Mouse (Mus musculus) midbrain, embryonic 16.5 days (tissue): ENCODE measurements around the gene Fam151a. TPM values are rescaled to one million over a fixed set of nuclear protein-coding genes. Genes with fewer than 3 reads are reported as not detected.
"Not testable (repeated sequence)": the region's sequence is repeated elsewhere in the genome, so short reads cannot be mapped to it uniquely, and the experiment has no call there.

Experiments
- ATAC-seq: fragments of 200-750 bp; cut with Nextera tagmentation; 2 replicates; pipeline ENCODE4 v1.8.0; 2017; ENCODE audit warnings: moderate TSS enrichment
- H3K27ac ChIP-seq: fragments of 300-500 bp; sonication (generic); 2 replicates; pipeline ENCODE4 v1.5.1; 2014; ENCODE audit warnings: mild to moderate bottlenecking, low read length, mixed read lengths
- H3K27me3 ChIP-seq: fragments of 300-500 bp; sonication (generic); 2 replicates; pipeline ENCODE4 v1.6.1; 2014; ENCODE audit warnings: low read depth, low read length, mixed read lengths; ENCODE audit not compliant: control insufficient read depth, insufficient read depth
- H3K36me3 ChIP-seq: fragments of 300-500 bp; sonication (generic); 2 replicates; pipeline ENCODE4 v1.6.1; 2014; ENCODE audit warnings: mild to moderate bottlenecking, low read length, moderate library complexity, mixed read lengths; ENCODE audit not compliant: control insufficient read depth, insufficient read depth
- H3K4me1 ChIP-seq: fragments of 300-500 bp; sonication (generic); 2 replicates; pipeline ENCODE4 v1.6.1; 2014; ENCODE audit warnings: mild to moderate bottlenecking, low read length, mixed read lengths; ENCODE audit not compliant: control insufficient read depth, insufficient read depth
- H3K4me2 ChIP-seq: fragments of 300-500 bp; sonication (generic); 2 replicates; pipeline ENCODE4 v1.6.1; 2014; ENCODE audit warnings: mild to moderate bottlenecking, low read length, mixed read lengths
- H3K4me3 ChIP-seq: fragments of 300-500 bp; sonication (generic); 2 replicates; pipeline ENCODE4 v1.5.1; 2014; ENCODE audit warnings: low read depth, mild to moderate bottlenecking, low read length, moderate library complexity, mixed read lengths
- H3K9ac ChIP-seq: fragments of 300-500 bp; sonication (generic); 2 replicates; pipeline ENCODE4 v1.6.1; 2014; ENCODE audit warnings: low read depth, low read length, mixed read lengths
- H3K9me3 ChIP-seq: fragments of 300-500 bp; sonication (generic); replicated peaks from 2 replicates; pipeline ENCODE4 v1.6.1; 2014; ENCODE audit warnings: mild to moderate bottlenecking, low read length, mixed read lengths; ENCODE audit not compliant: control insufficient read depth, poor library complexity, severe bottlenecking
- WGBS: fragments of 180-500 bp; shearing (Covaris S2); extraction: QIAGEN DNeasy Blood & Tissue Kit; methylation state at CpG from one replicate; pipeline ENCODE4 v1.1.7; 2014; 5-methylcytosine and 5-hydroxymethylcytosine counted together
- polyA plus RNA-seq: library from polyadenylated mRNA; unstranded; fragments of >200 nt; fragmentation: Nextera tagmentation; extraction: Ambion mirVana; gene quantifications from 2 replicates; pipeline ENCODE4 v1.2.1, GENCODE M21; 2015

Gene Fam151a
- polyA plus RNA-seq, 1 experiment from 2014 or later = not detected

- Histone ChIP-seq H3K27ac (no peak overlapping the region), H3K9ac (no peak overlapping the region), H3K36me3 (no peaks in the 10 kb centered on the region), H3K4me3 (no peak overlapping the region), H3K4me2 (no peak overlapping the region), H3K4me1 (peaks cover 10% of the 10 kb centered on the region), H3K9me3 (no peaks in the 10 kb centered on the region), H3K27me3 (no peaks in the 10 kb centered on the region)
- 91% methylated on average over 6 of the region's 6 CpGs for WGBS
- no peak for ATAC-seq
These were observed 18.0 kb downstream of the Fam151a start for GRCm38 (mm10) chr4:106751726-106752125.

- Histone ChIP-seq H3K27me3 (no peaks in the 10 kb centered on the region), H3K4me1 (no peaks in the 10 kb centered on the region), H3K4me3 (no peak overlapping the region), H3K36me3 (no peaks in the 10 kb centered on the region), H3K9me3 (no peaks in the 10 kb centered on the region), H3K9ac (no peak overlapping the region), H3K4me2 (no peak overlapping the region), H3K27ac (no peak overlapping the region)
- 71% methylated on average over 7 of the region's 7 CpGs for WGBS
- ATAC-seq = no peak
These were observed 30.5 kb downstream of the Fam151a start for GRCm38 (mm10) chr4:106764166-106764565.

GRCm38 (mm10) chr4:106769306-106769705 lies 35.6 kb downstream of the Fam151a start:
- 74% methylated on average over 2 of the region's 2 CpGs for WGBS
- Histone ChIP-seq H3K4me2 (no peak overlapping the region), H3K36me3 (no peaks in the 10 kb centered on the region), H3K27ac (no peak overlapping the region), H3K9me3 (no peaks in the 10 kb centered on the region), H3K4me3 (no peak overlapping the region), H3K27me3 (no peaks in the 10 kb centered on the region), H3K4me1 (no peaks in the 10 kb centered on the region), H3K9ac (no peak overlapping the region)
- no peak for ATAC-seq

- peaks cover 13% of the 10 kb centered on the region for H3K4me1 ChIP-seq
- H3K27me3 ChIP-seq = no peaks in the 10 kb centered on the region
- no peak overlapping the region for H3K4me2 ChIP-seq
- H3K36me3 ChIP-seq = no peaks in the 10 kb centered on the region
- no peak for ATAC-seq
- H3K4me3 ChIP-seq = no peak overlapping the region
- 97% methylated on average over 1 of the region's 1 CpGs for WGBS
- H3K9me3 ChIP-seq = no peaks in the 10 kb centered on the region
- no peak overlapping the region for H3K9ac ChIP-seq
- no peak overlapping the region for H3K27ac ChIP-seq
These were observed 38.9 kb downstream of the Fam151a start for GRCm38 (mm10) chr4:106772558-106772957.

- 90% methylated on average over 6 of the region's 6 CpGs for WGBS
- not testable (repeated sequence) for H3K36me3 ChIP-seq, ATAC-seq
These were observed 42.1 kb downstream of the Fam151a start for GRCm38 (mm10) chr4:106775767-106776166.

GRCm38 (mm10) chr4:106776998-106777397 lies 43.3 kb downstream of the Fam151a start:
- peak; percentile 75 for ATAC-seq
- WGBS = 12% methylated on average over 3 of the region's 3 CpGs
- Histone ChIP-seq H3K27me3 (no peaks in the 10 kb centered on the region), H3K9ac (no peak overlapping the region), H3K36me3 (no peaks in the 10 kb centered on the region), H3K27ac (peak overlapping the region; percentile 78), H3K4me3 (no peak overlapping the region), H3K4me1 (peaks cover 24% of the 10 kb centered on the region), H3K9me3 (no peaks in the 10 kb centered on the region), H3K4me2 (0 out of 2 replicates have a peak overlapping the region, but pooled peaks have one; percentile 9)

More at GRCm38 (mm10) chr4:106775767-106776166, 42.1 kb downstream of the Fam151a start:
- H3K4me2 ChIP-seq, H3K9ac ChIP-seq, H3K9me3 ChIP-seq, H3K27me3 ChIP-seq, H3K27ac ChIP-seq, H3K4me3 ChIP-seq: not testable (repeated sequence)
- H3K4me1 ChIP-seq = peaks cover 24% of the 10 kb centered on the region

GRCm38 (mm10) chr4:106778116-106778788 lies 44.6 kb downstream of the Fam151a start:
- Histone ChIP-seq H3K9ac (0 out of 2 replicates have a peak overlapping the region, but pooled peaks have one; percentile 21), H3K4me2 (no peak overlapping the region), H3K4me1 (peaks cover 24% of the 10 kb centered on the region), H3K9me3 (no peaks in the 10 kb centered on the region), H3K27ac (peak overlapping the region; percentile 60), H3K4me3 (no peak overlapping the region), H3K36me3 (no peaks in the 10 kb centered on the region), H3K27me3 (no peaks in the 10 kb centered on the region)
- 41% methylated on average over 5 of the region's 5 CpGs for WGBS
- ATAC-seq = peak; percentile 77

GRCm38 (mm10) chr4:106780045-106780444 lies 46.4 kb downstream of the Fam151a start:
- Histone ChIP-seq H3K9ac (no peak overlapping the region), H3K4me1 (peaks cover 24% of the 10 kb centered on the region), H3K27ac (no peak overlapping the region), H3K4me2 (no peak overlapping the region), H3K9me3 (no peaks in the 10 kb centered on the region), H3K27me3 (no peaks in the 10 kb centered on the region), H3K36me3 (no peaks in the 10 kb centered on the region), H3K4me3 (no peak overlapping the region)
- ATAC-seq = peak; percentile 47; the same call in 1 of the 2 replicates
- 3% methylated on average over 3 of the region's 3 CpGs for WGBS

- Histone ChIP-seq H3K27me3 (no peaks in the 10 kb centered on the region), H3K4me1 (peaks cover 29% of the 10 kb centered on the region), H3K27ac (no peak overlapping the region), H3K4me3 (no peak overlapping the region), H3K9me3 (no peaks in the 10 kb centered on the region), H3K9ac (no peak overlapping the region), H3K4me2 (no peak overlapping the region), H3K36me3 (no peaks in the 10 kb centered on the region)
- no peak for ATAC-seq
- 70% methylated on average over 10 of the region's 10 CpGs for WGBS
These were observed 49.4 kb downstream of the Fam151a start for GRCm38 (mm10) chr4:106783137-106783536.
